Mouse (Mus musculus): Measurements from ENCODE around the gene Rasgrf2. TPM values are rescaled to one million over a fixed set of nuclear protein-coding genes. Genes with fewer than 3 reads are reported as not detected.

Rasgrf2 gene
- polyA plus RNA-seq, 1 experiment from 2014 or later, result not detected

DNA sequence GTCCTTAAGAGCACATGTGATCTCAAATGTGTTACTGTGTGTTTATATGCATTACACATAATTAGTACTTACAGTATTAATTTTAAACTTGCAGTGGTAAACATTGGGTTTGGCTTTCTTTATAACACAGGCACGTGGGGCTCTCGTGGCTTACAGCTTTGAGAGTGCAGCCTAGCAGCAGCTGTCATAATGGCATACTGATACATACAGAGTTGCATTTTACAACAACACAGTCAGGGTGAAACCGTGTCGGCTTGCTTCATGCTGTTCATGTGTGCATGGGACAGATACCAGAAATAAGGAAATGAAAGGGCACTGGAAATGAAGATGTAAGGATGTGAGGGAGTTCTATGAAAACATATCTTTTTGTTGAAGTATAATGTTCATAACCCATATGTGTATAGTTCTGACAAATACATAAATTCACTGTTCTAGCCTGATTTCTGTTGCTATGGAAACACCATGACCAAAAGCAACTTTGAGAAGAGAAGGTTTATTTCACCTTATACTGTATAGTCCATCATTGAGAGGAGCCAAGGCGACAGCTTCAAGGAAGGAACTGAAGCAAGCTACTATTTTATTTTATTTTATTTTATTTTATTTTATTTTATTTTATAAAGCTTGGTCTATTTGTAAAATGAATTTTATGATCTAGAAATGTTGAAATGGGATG is 246.6 kb downstream of the Rasgrf2 start:
- ATAC-seq (ENCODE audit: insufficient read depth), result no peak
- Histone ChIP-seq H3K27me3 (ENCODE audit: insufficient read depth, low read length) (no peaks in the 10 kb centered on the region), H3K4me2 (no peak overlapping the region), H3K9ac (no peak overlapping the region), H3K27ac (ENCODE audit: low read depth) (no peak overlapping the region), H3K36me3 (ENCODE audit: insufficient read depth) (no peaks in the 10 kb centered on the region), H3K4me3 (ENCODE audit: low read depth, low read length) (no peak overlapping the region), H3K4me1 (ENCODE audit: insufficient read depth) (no peaks in the 10 kb centered on the region), H3K9me3 (ENCODE audit: low read depth, low read length) (no peaks in the 10 kb centered on the region)
- no peak for DNase-seq
- TF ChIP-seq CTCF (IDR thresholded peaks at IDR 0.05; ENCODE audit: low read depth), result no peak
- 63% methylated on average over 5 of the region's 5 CpGs for WGBS

DNA sequence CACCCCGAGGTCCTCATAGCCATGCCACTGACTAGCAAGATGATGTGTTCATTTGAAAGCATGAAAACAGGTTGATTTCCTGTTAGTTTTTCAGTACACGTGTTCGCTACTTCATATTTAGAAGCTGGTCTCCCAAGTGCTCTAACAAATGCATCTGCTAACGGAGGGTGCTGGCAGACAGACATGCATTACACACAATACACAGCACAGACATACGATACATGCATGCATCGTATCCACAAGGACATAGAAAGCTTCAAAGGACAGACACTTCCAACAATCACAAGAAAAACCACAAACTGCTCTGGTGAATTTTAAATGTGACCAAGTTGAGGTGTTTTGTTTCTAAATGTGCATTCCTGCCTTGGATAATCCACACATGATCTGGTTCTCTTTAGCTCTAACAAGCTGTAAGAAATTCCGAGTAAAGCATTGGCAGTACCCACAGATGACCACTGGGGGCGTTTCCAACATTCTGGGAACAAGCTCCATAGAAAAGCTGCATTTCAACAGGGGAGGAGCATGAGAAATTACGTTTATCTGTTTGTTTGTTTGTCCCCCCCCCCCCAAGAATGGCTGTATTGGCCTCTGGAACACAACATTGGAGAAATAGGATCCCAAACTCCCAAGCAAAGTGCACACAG is 249.5 kb downstream of the Rasgrf2 start:
- 60% methylated on average over 9 of the region's 9 CpGs for WGBS
- no peaks in the 10 kb centered on the region for H3K9me3 ChIP-seq (ENCODE audit: low read depth, low read length)
- H3K4me1 ChIP-seq (ENCODE audit: insufficient read depth), result no peaks in the 10 kb centered on the region
- no peak overlapping the region for H3K4me2 ChIP-seq
- H3K9ac ChIP-seq, result no peak overlapping the region
- H3K27me3 ChIP-seq (ENCODE audit: insufficient read depth, low read length), result no peaks in the 10 kb centered on the region
- DNase-seq (peak; percentile 82), ATAC-seq (ENCODE audit: insufficient read depth) (no peak)
- peak; percentile 75 for TF ChIP-seq CTCF (IDR thresholded peaks at IDR 0.05; ENCODE audit: low read depth)
- H3K27ac ChIP-seq (ENCODE audit: low read depth), result no peak overlapping the region
- H3K4me3 ChIP-seq (ENCODE audit: low read depth, low read length), result no peak overlapping the region
- H3K36me3 ChIP-seq (ENCODE audit: insufficient read depth), result no peaks in the 10 kb centered on the region

DNA sequence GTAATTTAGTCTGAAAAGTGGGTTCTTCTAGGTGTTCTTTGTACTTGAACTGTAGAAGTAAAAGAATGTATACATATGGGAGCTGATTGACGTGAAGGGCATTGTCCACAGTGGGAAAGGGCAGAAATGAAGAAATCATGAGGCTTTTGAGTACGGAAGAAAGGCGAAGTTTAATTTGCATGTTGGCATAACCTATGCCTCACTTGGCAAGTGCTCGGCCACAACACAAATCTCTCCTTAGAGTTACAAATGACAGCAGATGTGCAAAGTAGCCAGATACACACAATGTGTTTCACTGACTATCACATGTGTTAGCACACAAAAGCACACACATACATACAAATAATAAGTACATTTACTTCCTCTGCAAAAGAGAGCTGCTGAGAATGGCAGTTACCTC is 251.2 kb downstream of the Rasgrf2 start:
- Histone ChIP-seq H3K36me3 (ENCODE audit: insufficient read depth) (no peaks in the 10 kb centered on the region), H3K4me1 (ENCODE audit: insufficient read depth) (no peaks in the 10 kb centered on the region), H3K27me3 (ENCODE audit: insufficient read depth, low read length) (no peaks in the 10 kb centered on the region), H3K9ac (no peak overlapping the region), H3K9me3 (ENCODE audit: low read depth, low read length) (no peaks in the 10 kb centered on the region), H3K27ac (ENCODE audit: low read depth) (no peak overlapping the region), H3K4me3 (ENCODE audit: low read depth, low read length) (no peak overlapping the region), H3K4me2 (no peak overlapping the region)
- ATAC-seq (ENCODE audit: insufficient read depth) (no peak), DNase-seq (no peak)
- TF ChIP-seq CTCF (IDR thresholded peaks at IDR 0.05; ENCODE audit: low read depth), result no peak
- WGBS, result 84% methylated on average over 4 of the region's 4 CpGs

DNA sequence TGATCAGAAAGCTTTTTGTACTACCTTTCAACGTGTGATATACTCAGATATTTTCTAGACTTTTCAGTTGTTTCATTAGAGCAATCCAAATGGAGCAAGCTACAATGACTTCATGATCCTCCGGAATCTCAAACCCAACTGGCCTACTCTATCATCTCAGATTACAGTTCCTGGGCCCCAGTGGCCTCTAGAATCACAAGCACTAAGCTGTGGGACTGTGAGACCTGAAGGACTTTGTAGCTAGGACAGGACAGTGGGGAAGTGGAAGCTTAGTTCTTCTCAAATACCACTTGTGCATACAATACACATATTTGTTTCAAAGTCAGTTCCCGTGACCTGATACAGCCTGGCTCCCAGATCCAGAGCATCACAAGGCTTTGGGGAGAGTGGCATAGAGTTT is 253.5 kb downstream of the Rasgrf2 start:
- Histone ChIP-seq H3K4me2 (no peak overlapping the region), H3K4me1 (ENCODE audit: insufficient read depth) (no peaks in the 10 kb centered on the region), H3K9me3 (ENCODE audit: low read depth, low read length) (no peaks in the 10 kb centered on the region), H3K4me3 (ENCODE audit: low read depth, low read length) (no peak overlapping the region), H3K27me3 (ENCODE audit: insufficient read depth, low read length) (no peaks in the 10 kb centered on the region), H3K9ac (no peak overlapping the region), H3K36me3 (ENCODE audit: insufficient read depth) (no peaks in the 10 kb centered on the region), H3K27ac (ENCODE audit: low read depth) (no peak overlapping the region)
- 72% methylated on average over 3 of the region's 3 CpGs for WGBS
- ATAC-seq (ENCODE audit: insufficient read depth) (no peak), DNase-seq (no peak)
- TF ChIP-seq CTCF (IDR thresholded peaks at IDR 0.05; ENCODE audit: low read depth), result no peak

DNA sequence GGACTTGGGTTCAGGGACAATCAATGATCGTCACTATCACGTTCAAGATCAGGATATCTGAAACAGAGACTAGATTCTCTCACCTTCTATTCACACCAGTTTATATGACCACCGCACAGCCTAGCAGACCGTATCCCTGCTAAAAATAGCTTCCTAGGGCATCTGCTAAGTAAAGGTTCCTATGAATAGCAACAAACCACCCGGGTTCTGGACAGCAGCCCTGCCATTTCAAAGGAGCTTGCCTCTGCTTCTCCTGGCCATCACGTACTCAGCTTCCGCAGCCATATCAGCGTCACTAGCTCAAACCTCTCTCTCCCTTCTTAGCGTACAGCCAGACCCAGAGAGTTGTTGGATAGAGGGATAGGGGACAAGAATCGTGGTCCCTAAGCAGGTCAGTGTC is 254.1 kb downstream of the Rasgrf2 start:
- TF ChIP-seq CTCF (IDR thresholded peaks at IDR 0.05; ENCODE audit: low read depth), result no peak
- Histone ChIP-seq H3K27me3 (ENCODE audit: insufficient read depth, low read length) (no peaks in the 10 kb centered on the region), H3K9ac (no peak overlapping the region), H3K4me3 (ENCODE audit: low read depth, low read length) (no peak overlapping the region), H3K36me3 (ENCODE audit: insufficient read depth) (no peaks in the 10 kb centered on the region), H3K27ac (ENCODE audit: low read depth) (no peak overlapping the region), H3K4me1 (ENCODE audit: insufficient read depth) (no peaks in the 10 kb centered on the region), H3K4me2 (no peak overlapping the region), H3K9me3 (ENCODE audit: low read depth, low read length) (no peaks in the 10 kb centered on the region)
- DNase-seq (no peak), ATAC-seq (ENCODE audit: insufficient read depth) (no peak)
- 82% methylated on average over 10 of the region's 10 CpGs for WGBS

DNA sequence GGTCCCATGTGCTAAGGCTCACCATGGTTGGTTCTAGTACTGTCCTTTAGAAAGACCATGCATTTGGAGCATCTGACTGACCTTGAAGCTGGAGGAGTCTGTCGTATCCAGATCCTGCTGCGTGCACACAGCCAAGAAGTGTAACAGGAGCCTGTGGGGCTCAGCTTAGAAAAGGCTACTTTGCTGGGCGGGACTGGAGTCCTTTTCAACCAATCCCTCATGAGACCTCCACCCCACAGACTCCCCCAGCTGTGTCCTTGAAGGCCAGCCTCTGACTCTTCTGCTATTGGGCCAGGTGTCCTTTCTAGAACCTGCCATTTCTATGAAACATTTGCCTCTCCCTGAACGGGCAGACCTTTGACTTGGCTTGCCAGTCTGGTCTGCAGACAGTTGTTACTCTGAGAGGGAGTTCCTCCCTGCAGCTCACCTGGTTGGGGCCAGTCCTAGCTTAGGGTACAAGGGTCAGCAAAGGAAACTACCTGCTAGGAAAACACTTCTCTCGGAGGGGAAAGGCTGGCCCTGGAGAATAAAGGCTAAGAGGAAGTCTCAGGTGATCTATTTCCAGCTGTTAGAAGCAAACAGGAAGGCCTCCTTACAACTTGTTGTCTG is 254.6 kb downstream of the Rasgrf2 start, which contains the start of gene Ckmt2:
Ckmt2 (minus strand) TSS at position 145 of the 609 bp plus-strand sequence.
- Histone ChIP-seq H3K9ac (no peak within 1 kb of the TSS), H3K4me3 (ENCODE audit: low read depth, low read length) (no peak within 1 kb of the TSS), H3K4me2 (no peak within 1 kb of the TSS), H3K27me3 (ENCODE audit: insufficient read depth, low read length) (no peaks in the 10 kb centered on the region), H3K4me1 (ENCODE audit: insufficient read depth) (no peaks in the 10 kb centered on the region), H3K9me3 (ENCODE audit: low read depth, low read length) (no peaks in the 10 kb centered on the region), H3K27ac (ENCODE audit: low read depth) (no peak within 1 kb of the TSS), H3K36me3 (ENCODE audit: insufficient read depth) (no peaks in the 10 kb centered on the region)
- TF ChIP-seq CTCF (IDR thresholded peaks at IDR 0.05; ENCODE audit: low read depth), result no peak
- ATAC-seq (ENCODE audit: insufficient read depth) (no peak), DNase-seq (no peak)
- WGBS, result 60% methylated on average over 5 of the region's 5 CpGs

DNA sequence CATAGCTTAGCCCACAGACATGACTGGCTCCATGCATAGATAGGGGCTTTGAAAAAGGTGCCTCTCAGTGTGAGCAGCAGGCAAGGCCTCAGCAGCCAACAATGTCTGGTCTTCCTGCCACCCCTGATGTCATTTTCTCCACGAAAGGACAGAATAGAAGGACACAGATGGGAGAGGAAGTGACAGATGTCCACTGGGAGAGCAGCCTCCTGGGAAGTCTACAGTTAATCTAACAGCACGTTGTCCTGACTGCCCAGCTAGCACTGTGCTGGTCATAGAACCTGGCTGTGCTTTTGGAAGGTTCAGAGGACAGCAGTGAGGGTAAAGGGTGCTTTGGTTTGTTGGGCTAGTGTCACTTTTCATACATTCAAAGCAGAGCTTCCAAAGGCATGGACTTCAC is 255.9 kb downstream of the Rasgrf2 start:
- WGBS, result 43% methylated on average over 2 of the region's 2 CpGs
- no peak for ATAC-seq (ENCODE audit: insufficient read depth)
- H3K9me3 ChIP-seq (ENCODE audit: low read depth, low read length), result no peaks in the 10 kb centered on the region
- H3K36me3 ChIP-seq (ENCODE audit: insufficient read depth), result no peaks in the 10 kb centered on the region
- H3K4me3 ChIP-seq (ENCODE audit: low read depth, low read length), result no peak overlapping the region
- no peak overlapping the region for H3K9ac ChIP-seq
- H3K4me2 ChIP-seq, result no peak overlapping the region
- H3K4me1 ChIP-seq (ENCODE audit: insufficient read depth), result no peaks in the 10 kb centered on the region
- no peaks in the 10 kb centered on the region for H3K27me3 ChIP-seq (ENCODE audit: insufficient read depth, low read length)
- no peak for TF ChIP-seq CTCF (IDR thresholded peaks at IDR 0.05; ENCODE audit: low read depth)
- H3K27ac ChIP-seq (ENCODE audit: low read depth), result no peak overlapping the region
- DNase-seq, result no peak
